Mouse (Mus musculus) embryonic fibroblast, embryonic 13.5 days (primary cell): ENCODE measurements around the gene Gm9918. TPM values are rescaled to one million over a fixed set of nuclear protein-coding genes. Genes with fewer than 3 reads are reported as not detected.

ENCODE experiments used
- H3K27ac ChIP-seq: 2 replicates; pipeline ENCODE4 v1.5.1; 2012; ENCODE audit warnings: low read length, control low read depth, inconsistent platforms; ENCODE audit not compliant: insufficient read depth
- H3K4me1 ChIP-seq: 2 replicates; pipeline ENCODE4 v1.6.1; 2011; ENCODE audit warnings: low read length; ENCODE audit not compliant: control insufficient read depth, insufficient read depth
- H3K4me3 ChIP-seq: 2 replicates; pipeline ENCODE4 v1.5.1; 2011; ENCODE audit warnings: mild to moderate bottlenecking, control low read depth, low read length; ENCODE audit not compliant: insufficient read depth
- CTCF ChIP-seq: IDR thresholded peaks from 2 replicates; pipeline ENCODE4 v1.5.1; 2011; ENCODE audit warnings: mild to moderate bottlenecking, control low read depth, low read length, moderate library complexity, borderline replicate concordance; ENCODE audit not compliant: insufficient read depth
- POLR2A ChIP-seq: IDR thresholded peaks from 2 replicates; pipeline ENCODE4 v1.6.1; 2011; ENCODE audit warnings: low read depth, mild to moderate bottlenecking, control low read depth, low read length, moderate library complexity
- polyA plus RNA-seq: library from polyadenylated mRNA; stranded (reverse); fragments of >200 nt; gene quantifications from 2 replicates; pipeline ENCODE4 v1.2.4, GENCODE M21; 2011; ENCODE audit warnings: low read depth; ENCODE audit not compliant: missing spikeins, insufficient read length

The Gm9918 gene
- polyA plus RNA-seq, 1 experiment, result not detected

GRCm38 (mm10) chr15:102255547-102256255 lies 14.7 kb upstream of the Gm9918 start:
- Histone ChIP-seq H3K27ac (no peak overlapping the region), H3K4me1 (peaks cover 9% of the 10 kb centered on the region; the same call in 1 of the 2 replicates), H3K4me3 (peak overlapping the region; percentile 77)
- no peak for TF ChIP-seq POLR2A
- no peak for TF ChIP-seq CTCF

- TF ChIP-seq CTCF, result no peak
- peak; percentile 24; the same call in 1 of the 2 replicates for TF ChIP-seq POLR2A
- H3K4me3 ChIP-seq, result peak overlapping the region; percentile 77
- H3K4me1 ChIP-seq, result 0 out of 2 replicates have a peak, but pooled peaks cover 9% of the 10 kb centered on the region
- peak overlapping the region; percentile 80 for H3K27ac ChIP-seq
Measured at GRCm38 (mm10) chr15:102256431-102257201, 13.7 kb upstream of the Gm9918 start.

GRCm38 (mm10) chr15:102257202-102258075 lies 12.9 kb upstream of the Gm9918 start, which contains the start of gene Rarg:
Gene Rarg (minus strand): TSS chr15:102257517.
- no peak for TF ChIP-seq CTCF
- TF ChIP-seq POLR2A, result peak; percentile 65
- peak within 1 kb of the TSS; percentile 88 for H3K27ac ChIP-seq
- H3K4me3 ChIP-seq, result peak within 1 kb of the TSS; percentile 77
- H3K4me1 ChIP-seq, result 0 out of 2 replicates have a peak, but pooled peaks cover 9% of the 10 kb centered on the region

DNA sequence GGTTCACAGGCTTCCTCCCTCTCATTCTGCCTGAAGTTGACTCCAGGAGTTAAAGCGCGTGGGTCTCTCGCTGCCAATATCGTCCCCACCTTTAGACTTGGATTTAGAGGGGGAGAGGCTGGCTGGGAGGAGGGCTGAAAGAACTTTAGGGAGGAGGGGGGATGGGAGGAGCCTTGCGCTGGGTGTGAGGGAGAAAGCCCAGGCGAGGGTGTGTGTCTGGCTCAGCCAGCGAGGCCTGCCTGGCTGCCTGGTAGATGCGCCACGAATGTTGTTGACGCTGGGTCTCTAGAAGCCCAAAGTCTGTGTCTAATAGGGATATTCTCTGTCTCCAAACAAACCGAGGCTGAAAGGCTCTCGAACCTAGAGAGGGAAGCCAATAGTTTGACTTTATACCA lies 12.3 kb upstream of the Gm9918 start:
- Histone ChIP-seq H3K27ac (peak overlapping the region; percentile 88), H3K4me1 (0 out of 2 replicates have a peak, but pooled peaks cover 9% of the 10 kb centered on the region), H3K4me3 (peak overlapping the region; percentile 43)
- TF ChIP-seq POLR2A, result peak; percentile 94
- TF ChIP-seq CTCF, result no peak

DNA sequence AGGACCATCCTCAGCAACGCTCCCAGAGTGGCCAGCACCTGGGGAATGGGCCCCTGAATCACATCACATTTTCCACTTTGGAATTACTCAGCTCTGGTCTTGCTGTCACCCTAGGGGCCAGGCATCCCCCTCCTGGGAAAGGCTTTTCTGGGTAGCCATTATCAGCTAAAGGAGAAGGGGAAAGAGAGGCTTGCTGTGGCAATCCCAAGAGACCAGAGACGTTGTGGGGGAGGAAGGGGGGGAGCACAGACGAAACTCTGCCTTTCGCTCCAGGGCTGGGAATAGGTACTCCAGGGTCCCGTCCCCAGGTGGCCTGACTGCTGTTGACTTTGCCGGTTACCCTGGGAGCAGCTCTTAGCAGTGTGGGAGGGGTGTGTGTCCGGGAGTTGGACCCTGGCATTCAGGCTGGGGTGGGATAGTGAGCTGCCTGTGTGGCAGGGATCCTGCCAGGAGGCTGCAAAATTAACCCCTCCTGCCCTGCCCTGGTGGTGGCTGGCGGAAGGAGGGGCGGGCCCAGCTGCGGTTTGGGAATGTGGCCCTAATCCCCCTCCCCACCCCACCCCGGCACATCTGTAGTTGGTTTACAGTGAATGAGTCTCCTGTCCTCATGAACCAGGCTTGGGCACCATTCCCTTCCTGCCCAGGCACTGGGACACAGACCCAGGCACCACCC lies 11.6 kb upstream of the Gm9918 start:
- no peak for TF ChIP-seq CTCF
- H3K27ac ChIP-seq, result peak overlapping the region; percentile 88
- no peak overlapping the region for H3K4me3 ChIP-seq
- 0 out of 2 replicates have a peak, but pooled peaks cover 9% of the 10 kb centered on the region for H3K4me1 ChIP-seq

GRCm38 (mm10) chr15:102262582-102262981 lies 7.8 kb upstream of the Gm9918 start:
- Histone ChIP-seq H3K4me3 (no peak overlapping the region), H3K27ac (no peak overlapping the region)
- TF ChIP-seq CTCF (no peak), POLR2A (no peak)

GRCm38 (mm10) chr15:102263037-102263436 lies 7.3 kb upstream of the Gm9918 start:
- TF ChIP-seq CTCF (no peak), POLR2A (no peak)
- Histone ChIP-seq H3K4me1 (0 out of 2 replicates have a peak, but pooled peaks cover 9% of the 10 kb centered on the region), H3K4me3 (no peak overlapping the region), H3K27ac (no peak overlapping the region)

More at GRCm38 (mm10) chr15:102262582-102262981, 7.8 kb upstream of the Gm9918 start:
- H3K4me1 ChIP-seq, result 0 out of 2 replicates have a peak, but pooled peaks cover 9% of the 10 kb centered on the region

DNA sequence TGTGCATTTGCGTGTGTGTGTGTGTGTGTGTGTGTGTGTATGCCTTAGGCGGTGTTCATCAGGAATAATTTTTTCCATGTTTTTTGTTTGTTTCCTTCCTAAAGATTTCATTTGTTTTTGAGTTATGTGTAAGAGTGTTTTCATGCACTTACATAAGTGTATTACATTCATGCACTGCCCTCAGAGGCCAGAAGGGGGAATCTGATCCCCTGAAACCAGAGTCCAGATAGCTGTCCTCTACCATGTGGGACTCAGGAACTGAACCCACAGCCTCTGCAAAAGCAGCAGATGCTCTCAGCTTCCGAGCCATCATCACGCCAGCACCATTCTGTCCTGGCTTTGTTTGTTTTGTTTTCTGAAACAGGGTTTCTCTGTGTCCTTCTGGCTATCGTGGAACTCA lies 4.8 kb upstream of the Gm9918 start:
- H3K4me3 ChIP-seq, result no peak overlapping the region
- no peak overlapping the region for H3K27ac ChIP-seq
- no peak for TF ChIP-seq POLR2A
- no peak for TF ChIP-seq CTCF
- no peaks in the 10 kb centered on the region for H3K4me1 ChIP-seq

DNA sequence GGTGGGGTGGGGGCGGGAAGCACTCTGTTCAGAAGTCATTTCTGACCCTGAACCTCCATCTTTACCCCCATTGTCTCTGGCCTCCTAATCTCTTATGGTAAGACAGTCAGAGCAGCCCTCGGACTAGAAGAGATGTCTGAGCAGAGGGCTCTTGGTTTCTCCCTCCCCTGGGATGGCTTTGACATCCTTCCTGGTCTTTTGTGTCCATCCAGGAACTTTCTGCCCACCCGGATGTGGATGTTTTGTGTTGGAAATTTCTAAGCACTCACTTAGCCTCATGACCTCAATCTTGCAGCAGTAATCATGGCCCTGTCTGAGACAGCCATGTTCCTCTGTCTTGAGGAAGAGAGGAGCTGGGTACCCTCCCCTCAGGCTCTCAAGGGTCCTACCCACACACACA lies 1.1 kb downstream of the Gm9918 start:
- TF ChIP-seq POLR2A, result no peak
- no peak for TF ChIP-seq CTCF
- Histone ChIP-seq H3K27ac (no peak overlapping the region), H3K4me3 (no peak overlapping the region), H3K4me1 (no peaks in the 10 kb centered on the region)
